Mouse (Mus musculus): ENCODE data around the gene Ghdc. TPM values are rescaled to one million over a fixed set of nuclear protein-coding genes. Genes with fewer than 3 reads are reported as not detected.
"Not testable (repeated sequence)": the region's sequence is repeated elsewhere in the genome, so short reads cannot be mapped to it uniquely, and the experiment has no call there.

Ghdc gene
- polyA plus RNA-seq, 1 experiment from 2014 or later = 6.6 TPM

DNA sequence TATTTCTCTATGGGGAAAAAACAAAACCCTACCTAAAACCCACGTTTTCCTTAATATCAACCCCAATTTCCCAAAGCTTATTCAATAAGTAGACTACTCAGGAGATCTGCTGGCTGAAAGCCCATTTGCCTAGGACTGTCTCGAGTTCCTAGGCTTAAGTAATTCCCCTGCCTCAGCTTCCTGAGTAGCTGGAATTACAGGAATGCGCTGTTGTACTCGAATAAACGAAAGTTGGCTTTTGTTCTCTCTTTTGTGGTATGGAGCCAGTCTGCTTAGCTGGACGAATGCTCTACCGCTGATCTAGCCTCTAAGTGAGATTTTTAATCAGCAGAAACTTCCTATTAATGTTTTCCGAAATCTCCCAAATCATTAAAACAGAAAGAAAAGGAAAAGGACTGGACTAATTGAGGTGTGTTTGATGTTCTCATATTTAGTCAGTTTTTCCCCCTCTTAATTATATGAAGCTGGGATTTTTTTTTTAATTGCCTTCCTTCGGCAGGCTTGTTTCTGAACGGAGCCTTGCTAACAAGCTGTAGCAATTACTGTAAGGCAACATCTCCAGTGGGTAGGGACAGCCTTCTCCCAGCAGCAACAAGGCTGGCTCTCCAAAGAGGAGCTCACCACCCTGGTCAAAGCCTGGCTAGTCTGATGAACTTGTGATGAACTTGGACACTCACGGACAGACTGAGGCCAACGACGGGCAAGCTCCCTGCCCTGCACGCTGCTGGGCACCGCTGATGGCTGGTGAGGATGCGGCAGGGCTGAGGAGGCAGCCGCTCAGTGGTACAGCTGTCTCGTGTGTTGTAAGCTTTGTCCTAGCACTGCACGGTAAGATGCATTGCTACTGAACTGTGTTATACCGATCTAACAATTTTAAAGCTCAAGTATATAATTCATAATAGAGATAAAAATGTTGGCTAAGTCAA is 35.9 kb upstream of the Ghdc start:
- Histone ChIP-seq H3K4me1 (peaks cover 15% of the 10 kb centered on the region), H3K4me2 (replicated peaks) (no peak overlapping the region), H3K9ac (no peak overlapping the region), H3K36me3 (peaks cover 39% of the 10 kb centered on the region), H3K9me3 (no peaks in the 10 kb centered on the region), H3K4me3 (no peak overlapping the region), H3K27me3 (no peaks in the 10 kb centered on the region), H3K27ac (peak overlapping the region; percentile 2; the same call in 1 of the 2 replicates)
- WGBS = 57% methylated on average over 20 of the region's 20 CpGs
- ATAC-seq (ENCODE audit: low FRiP score, low read depth) = no peak

DNA sequence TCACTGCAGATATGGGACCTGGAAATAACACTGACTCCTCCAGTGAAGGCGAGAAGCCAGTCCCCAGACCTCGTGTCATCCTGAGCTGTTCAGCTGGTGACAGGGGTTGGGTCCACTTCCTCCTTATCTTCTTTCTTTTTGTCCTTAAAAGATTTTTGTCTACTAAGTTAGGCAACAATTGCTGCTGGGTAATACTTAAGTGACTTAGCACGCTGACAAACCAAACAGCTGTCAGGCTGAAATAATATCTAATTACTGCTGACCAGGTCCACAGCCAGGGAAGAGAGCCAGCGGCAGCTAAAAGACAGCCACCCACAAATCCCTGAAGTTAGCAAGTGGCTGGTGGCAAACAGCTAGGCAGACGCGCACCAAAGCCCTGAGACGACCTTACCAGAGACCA is 34.8 kb upstream of the Ghdc start:
- Histone ChIP-seq H3K4me3 (no peak overlapping the region), H3K4me1 (peaks cover 9% of the 10 kb centered on the region), H3K36me3 (peaks cover 50% of the 10 kb centered on the region), H3K27ac (no peak overlapping the region; the same call in 1 of the 2 replicates), H3K27me3 (no peaks in the 10 kb centered on the region), H3K4me2 (replicated peaks) (no peak overlapping the region), H3K9me3 (no peaks in the 10 kb centered on the region), H3K9ac (no peak overlapping the region)
- ATAC-seq (ENCODE audit: low FRiP score, low read depth) = no peak
- 67% methylated on average over 7 of the region's 7 CpGs for WGBS

DNA sequence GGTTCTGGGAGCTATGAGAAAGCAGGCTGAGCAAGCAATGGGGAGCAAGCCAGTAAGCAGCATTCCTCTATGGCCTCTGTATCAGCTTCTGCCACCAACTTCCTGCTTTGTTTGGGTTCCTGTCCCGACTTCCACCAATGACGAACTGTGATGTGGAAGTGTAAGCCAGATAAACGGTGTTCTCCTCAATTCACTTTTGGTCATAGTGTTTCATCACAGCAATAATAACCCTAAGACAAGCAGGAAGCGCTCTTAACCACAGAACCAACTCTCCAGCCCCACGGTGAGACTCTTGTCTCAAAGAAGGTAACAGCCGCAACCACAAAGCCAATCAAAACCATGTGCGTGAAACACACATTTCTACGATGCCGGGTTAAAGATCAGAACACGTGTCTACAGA is 33.7 kb upstream of the Ghdc start:
- Histone ChIP-seq H3K4me1 (peaks cover 7% of the 10 kb centered on the region), H3K27me3 (no peaks in the 10 kb centered on the region), H3K4me2 (replicated peaks) (no peak overlapping the region), H3K36me3 (peaks cover 50% of the 10 kb centered on the region), H3K9me3 (no peaks in the 10 kb centered on the region), H3K9ac (no peak overlapping the region), H3K27ac (no peak overlapping the region), H3K4me3 (no peak overlapping the region)
- ATAC-seq (ENCODE audit: low FRiP score, low read depth) = no peak
- WGBS = 91% methylated on average over 10 of the region's 10 CpGs

DNA sequence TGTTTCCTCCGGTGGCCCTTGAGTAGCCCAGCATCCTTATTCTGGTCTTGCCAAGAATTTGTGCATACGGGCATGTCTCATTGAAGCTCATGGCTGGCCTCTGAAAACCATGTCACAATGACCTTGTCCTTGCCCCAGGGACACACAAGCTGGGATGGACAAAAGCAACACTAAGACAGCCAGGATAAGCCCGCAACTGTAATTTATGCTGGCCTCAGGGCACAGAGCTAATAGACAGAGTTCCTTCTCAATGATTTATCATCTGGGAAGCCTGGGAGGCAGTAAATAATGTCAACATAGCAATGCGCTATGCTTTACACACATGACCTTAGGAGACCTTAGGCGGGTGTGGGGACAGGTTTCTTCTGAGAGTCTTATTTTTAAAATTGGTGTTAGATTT is 28.7 kb upstream of the Ghdc start:
- Histone ChIP-seq H3K4me2 (replicated peaks) (no peak overlapping the region), H3K9me3 (no peaks in the 10 kb centered on the region), H3K36me3 (peaks cover 48% of the 10 kb centered on the region), H3K4me3 (no peak overlapping the region), H3K4me1 (no peaks in the 10 kb centered on the region), H3K27ac (no peak overlapping the region), H3K27me3 (no peaks in the 10 kb centered on the region), H3K9ac (no peak overlapping the region)
- 66% methylated on average over 5 of the region's 5 CpGs for WGBS
- no peak for ATAC-seq (ENCODE audit: low FRiP score, low read depth)

DNA sequence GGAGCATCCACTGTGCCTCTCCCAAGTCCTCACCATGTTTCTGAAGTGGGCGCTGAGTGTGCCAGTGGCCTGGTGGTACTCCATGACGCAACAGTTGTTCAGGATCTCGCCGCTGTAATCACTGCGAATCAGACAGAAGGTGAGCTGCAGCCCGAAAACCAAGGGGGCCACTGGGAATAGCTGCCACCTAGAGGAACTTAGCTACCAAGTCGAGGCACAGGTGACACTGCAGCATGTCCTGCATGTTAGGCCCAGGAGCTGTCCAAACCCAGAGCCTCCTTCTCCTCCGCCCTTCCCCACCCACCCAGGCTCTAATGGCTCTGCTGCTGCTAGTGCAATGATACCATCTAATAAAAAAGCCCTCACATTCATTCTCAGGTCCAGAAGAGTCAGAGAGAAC is 25.8 kb upstream of the Ghdc start:
- 69% methylated on average over 8 of the region's 8 CpGs for WGBS
- ATAC-seq (ENCODE audit: low FRiP score, low read depth) = no peak
- Histone ChIP-seq H3K4me2 (replicated peaks) (no peak overlapping the region), H3K9me3 (no peaks in the 10 kb centered on the region), H3K4me1 (no peaks in the 10 kb centered on the region), H3K27me3 (no peaks in the 10 kb centered on the region), H3K9ac (no peak overlapping the region), H3K36me3 (peaks cover 29% of the 10 kb centered on the region), H3K4me3 (no peak overlapping the region), H3K27ac (no peak overlapping the region)

DNA sequence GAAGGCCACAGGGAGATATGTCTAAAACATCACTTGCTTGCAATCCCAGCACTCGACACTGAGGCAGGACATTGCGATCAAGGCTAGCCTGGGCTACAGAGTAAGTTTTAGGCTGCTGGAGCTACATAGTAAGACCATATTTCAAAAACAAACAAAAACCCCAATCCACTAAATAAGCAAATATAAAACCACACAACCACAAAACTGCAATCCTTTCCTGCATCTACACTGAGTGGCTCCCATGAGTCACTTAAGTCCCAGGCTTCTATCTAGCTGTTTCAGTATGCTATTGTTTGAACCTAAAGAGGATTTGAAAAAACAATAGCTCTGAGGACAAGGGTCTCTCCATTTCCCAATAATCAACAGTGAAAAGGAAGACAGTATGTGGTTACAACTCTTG is 24.6 kb upstream of the Ghdc start:
- Histone ChIP-seq H3K9me3 (no peaks in the 10 kb centered on the region), H3K27ac (no peak overlapping the region), H3K9ac (no peak overlapping the region), H3K4me1 (0 out of 2 replicates have a peak, but pooled peaks cover 2% of the 10 kb centered on the region), H3K4me2 (replicated peaks) (no peak overlapping the region), H3K27me3 (no peaks in the 10 kb centered on the region), H3K4me3 (no peak overlapping the region), H3K36me3 (peaks cover 26% of the 10 kb centered on the region)
- ATAC-seq (ENCODE audit: low FRiP score, low read depth) = no peak
- WGBS = 98% methylated on average over 2 of the region's 2 CpGs

DNA sequence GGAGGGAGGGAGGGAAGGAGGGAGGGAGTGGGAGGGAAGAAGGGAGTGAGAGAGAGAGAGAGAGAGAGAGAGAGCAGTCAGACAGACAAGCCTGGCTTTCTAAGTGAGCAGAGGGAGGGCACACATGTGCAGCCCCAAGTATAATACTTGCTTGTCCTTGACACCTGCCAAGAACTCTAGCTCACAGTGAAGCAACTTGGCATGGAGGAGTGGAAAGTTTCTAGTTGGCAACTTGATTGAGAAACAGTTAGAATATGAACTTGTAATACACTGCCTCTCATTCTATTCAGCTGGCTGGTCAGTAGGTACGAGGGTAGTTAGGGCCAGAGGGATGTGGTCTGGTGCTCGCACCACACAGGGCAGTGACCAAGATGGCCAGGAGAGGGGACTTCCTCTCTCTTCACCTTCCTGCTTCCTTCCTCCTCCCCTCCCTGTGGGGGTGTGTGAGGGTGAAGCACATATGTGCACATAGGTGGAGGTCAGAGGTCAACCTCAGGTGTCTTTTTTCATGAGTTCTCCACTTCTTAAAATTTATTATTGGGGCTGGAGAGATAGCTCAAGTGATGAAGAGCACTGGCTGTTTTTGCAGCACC is 20.8 kb upstream of the Ghdc start:
- Histone ChIP-seq H3K27ac (no peak overlapping the region), H3K36me3 (peaks cover 36% of the 10 kb centered on the region), H3K4me3 (no peak overlapping the region), H3K4me1 (peaks cover 12% of the 10 kb centered on the region; the same call in 1 of the 2 replicates), H3K9ac (no peak overlapping the region), H3K4me2 (replicated peaks) (no peak overlapping the region), H3K9me3 (no peaks in the 10 kb centered on the region), H3K27me3 (no peaks in the 10 kb centered on the region)
- 77% methylated on average over 2 of the region's 2 CpGs for WGBS
- ATAC-seq (ENCODE audit: low FRiP score, low read depth) = no peak

DNA sequence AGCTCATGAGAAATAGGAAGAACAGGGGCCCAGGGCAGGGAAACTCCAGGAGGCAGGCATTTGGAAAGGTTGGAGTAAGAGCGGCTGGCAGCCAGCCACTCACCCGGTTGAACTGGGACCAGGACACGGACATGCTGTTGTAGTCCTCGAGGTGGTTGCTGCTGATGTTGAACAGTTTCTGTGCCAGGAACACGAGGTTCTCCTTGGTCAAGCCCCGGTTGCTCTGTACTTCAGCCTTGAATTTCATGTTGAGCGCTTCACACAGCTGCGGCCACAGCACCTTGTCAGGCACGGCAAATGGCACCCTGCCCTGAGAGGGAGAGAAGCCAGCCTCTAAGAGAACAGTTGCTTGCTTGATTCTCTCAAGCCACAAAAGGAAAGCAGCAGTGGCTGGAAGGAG is 19.9 kb upstream of the Ghdc start:
- not testable (repeated sequence) for H3K4me3 ChIP-seq; H3K27me3 ChIP-seq; H3K9me3 ChIP-seq; H3K27ac ChIP-seq; H3K4me2 ChIP-seq (replicated peaks); H3K9ac ChIP-seq; ATAC-seq (ENCODE audit: low FRiP score, low read depth)
- WGBS = 88% methylated on average over 9 of the region's 9 CpGs
- peaks cover 34% of the 10 kb centered on the region for H3K36me3 ChIP-seq
- peaks cover 16% of the 10 kb centered on the region; the same call in 1 of the 2 replicates for H3K4me1 ChIP-seq

DNA sequence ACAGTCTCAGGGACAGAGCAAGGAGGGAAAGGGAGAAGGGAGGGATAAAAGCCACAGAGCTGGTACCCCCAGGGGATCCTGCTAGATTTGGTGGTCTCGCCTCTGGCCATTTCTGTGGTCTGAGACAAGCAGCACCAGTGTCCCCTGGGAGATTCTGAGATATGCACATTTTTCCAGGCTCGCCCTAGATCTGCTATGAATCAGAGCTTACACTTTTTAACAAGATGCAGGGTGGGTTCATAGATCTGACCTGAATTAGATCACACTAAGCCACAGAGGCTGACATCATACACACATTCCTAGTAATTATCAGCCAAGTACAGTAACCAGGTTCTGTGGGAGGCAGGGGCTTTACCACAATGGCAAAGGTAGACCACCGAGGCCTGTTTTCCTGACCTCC is 18.9 kb upstream of the Ghdc start:
- Histone ChIP-seq H3K27me3 (no peaks in the 10 kb centered on the region), H3K9me3 (no peaks in the 10 kb centered on the region), H3K27ac (no peak overlapping the region), H3K4me3 (no peak overlapping the region), H3K36me3 (peaks cover 39% of the 10 kb centered on the region), H3K4me2 (replicated peaks) (no peak overlapping the region), H3K4me1 (peaks cover 16% of the 10 kb centered on the region; the same call in 1 of the 2 replicates), H3K9ac (no peak overlapping the region)
- 0 out of 2 replicates have a peak, but pooled peaks have one; percentile 36 for ATAC-seq (ENCODE audit: low FRiP score, low read depth)
- 52% methylated on average over 3 of the region's 3 CpGs for WGBS

DNA sequence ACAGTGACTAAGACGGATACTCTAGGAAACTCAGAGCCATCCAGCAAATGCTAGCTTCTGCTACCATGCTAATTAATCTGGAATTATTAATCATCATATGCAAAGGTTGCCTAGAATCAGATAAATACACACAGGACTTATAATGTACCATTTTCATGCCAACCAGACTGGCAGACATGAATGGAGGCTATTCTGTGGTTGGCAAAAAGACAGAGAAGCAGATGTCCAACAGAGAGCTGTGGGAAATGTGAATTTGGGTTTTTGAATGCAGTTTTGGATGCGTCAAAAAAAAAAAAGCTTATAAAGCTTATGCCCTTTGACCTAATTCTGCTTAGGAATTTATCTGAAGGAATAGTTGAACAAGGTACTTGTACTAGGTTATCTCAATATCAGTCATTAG is 15.0 kb upstream of the Ghdc start:
- no peaks in the 10 kb centered on the region for H3K9me3 ChIP-seq
- H3K4me1 ChIP-seq = peaks cover 16% of the 10 kb centered on the region; the same call in 1 of the 2 replicates
- H3K36me3 ChIP-seq = peaks cover 55% of the 10 kb centered on the region
- ATAC-seq (ENCODE audit: low FRiP score, low read depth) = no peak
- no peak overlapping the region for H3K4me3 ChIP-seq
- no peak overlapping the region for H3K9ac ChIP-seq
- H3K27ac ChIP-seq = no peak overlapping the region
- WGBS = 98% methylated on average over 2 of the region's 2 CpGs
- H3K27me3 ChIP-seq = no peaks in the 10 kb centered on the region
- H3K4me2 ChIP-seq (replicated peaks) = no peak overlapping the region

DNA sequence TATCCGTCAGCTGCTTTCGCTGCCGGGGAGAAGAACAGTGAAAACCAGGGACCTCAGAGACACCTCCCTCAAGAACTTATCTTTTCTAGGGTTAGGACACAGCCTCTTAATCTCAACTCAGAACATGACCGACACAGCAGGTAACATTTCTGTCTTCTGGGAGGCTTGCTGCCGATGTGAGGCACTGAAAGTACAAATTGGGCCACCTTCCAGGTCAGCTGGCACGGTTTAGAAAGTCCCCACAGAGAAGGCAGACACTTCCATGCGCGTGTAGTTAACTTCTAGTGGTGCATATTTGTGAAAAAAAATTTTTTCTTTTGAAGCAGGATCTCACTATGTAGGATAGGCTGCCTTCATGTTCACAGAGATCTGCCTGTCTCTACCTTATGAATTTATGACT is 13.5 kb upstream of the Ghdc start:
- no peak for ATAC-seq (ENCODE audit: low FRiP score, low read depth)

DNA sequence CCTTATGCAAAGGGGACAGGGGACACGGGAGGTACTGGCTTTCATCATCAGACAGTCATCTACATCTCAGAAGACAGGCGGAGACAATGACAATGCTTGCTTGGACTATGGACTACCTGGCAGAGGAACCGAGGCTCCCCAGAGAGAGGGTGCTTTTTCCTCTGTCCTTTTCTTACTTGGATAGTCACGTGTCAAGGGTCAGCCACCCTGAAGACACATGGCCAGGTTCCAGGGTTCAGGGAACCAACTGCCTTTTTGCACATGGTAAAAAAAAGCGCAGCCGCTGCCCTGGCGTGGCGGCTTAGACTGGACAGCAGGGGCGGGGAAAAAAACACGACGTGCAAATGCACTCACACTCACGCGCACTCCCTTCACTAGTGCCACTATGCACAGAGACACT is 11.8 kb upstream of the Ghdc start:
- H3K9ac ChIP-seq = no peak overlapping the region
- no peak overlapping the region for H3K27ac ChIP-seq
- H3K27me3 ChIP-seq = no peaks in the 10 kb centered on the region
- no peaks in the 10 kb centered on the region for H3K9me3 ChIP-seq
- H3K4me3 ChIP-seq = no peak overlapping the region
- 0 out of 2 replicates have a peak, but pooled peaks cover 4% of the 10 kb centered on the region for H3K4me1 ChIP-seq
- no peak for ATAC-seq (ENCODE audit: low FRiP score, low read depth)
- H3K4me2 ChIP-seq (replicated peaks) = no peak overlapping the region
- peaks cover 51% of the 10 kb centered on the region for H3K36me3 ChIP-seq
- 90% methylated on average over 13 of the region's 13 CpGs for WGBS

More for the DNA sequence above, 13.5 kb upstream of the Ghdc start:
- Histone ChIP-seq H3K9me3 (no peaks in the 10 kb centered on the region), H3K4me3 (no peak overlapping the region), H3K27me3 (no peaks in the 10 kb centered on the region), H3K4me1 (peaks cover 12% of the 10 kb centered on the region; the same call in 1 of the 2 replicates), H3K9ac (no peak overlapping the region), H3K27ac (no peak overlapping the region), H3K36me3 (peaks cover 55% of the 10 kb centered on the region), H3K4me2 (replicated peaks) (no peak overlapping the region)
- WGBS = 84% methylated on average over 8 of the region's 8 CpGs

All from limb, embryonic 13.5 days (tissue).